Mouse (Mus musculus): Measurements from ENCODE around the gene Nadsyn1. TPM values are rescaled to one million over a fixed set of nuclear protein-coding genes. Genes with fewer than 3 reads are reported as not detected.

Gene Nadsyn1
- polyA plus RNA-seq, 1 experiment: 5.6 TPM

DNA sequence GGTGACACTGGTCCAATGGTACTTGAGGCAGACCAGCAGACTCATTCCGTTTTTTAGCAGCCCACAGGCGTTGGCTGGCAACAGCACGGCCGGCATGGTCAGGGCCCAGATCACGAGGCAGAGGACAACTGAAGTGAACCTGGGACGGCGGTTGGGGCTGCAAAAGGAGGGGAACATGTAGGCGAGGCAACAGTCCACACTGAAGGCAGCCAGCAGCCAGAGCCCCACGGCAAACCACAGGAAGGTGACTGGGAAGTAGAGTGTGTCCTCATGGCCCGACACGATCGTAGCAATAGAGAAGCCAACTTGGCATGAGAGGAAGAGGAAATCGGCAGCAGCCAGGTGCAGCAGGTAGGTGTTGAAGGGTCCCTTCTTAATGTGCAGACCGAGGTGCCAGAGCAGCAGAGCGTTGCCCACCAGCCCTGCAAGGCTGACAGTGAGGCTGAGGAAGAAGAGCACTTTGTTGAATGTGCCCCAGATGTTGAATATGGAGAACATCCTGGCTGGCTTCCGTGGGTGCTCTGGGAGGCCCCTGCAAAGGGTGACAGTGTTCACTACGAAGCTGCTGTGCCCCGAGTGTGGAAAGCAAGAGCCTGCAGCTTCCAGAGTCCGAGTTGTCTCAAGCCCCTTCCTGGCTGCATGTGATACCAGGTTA, 57.6 kb downstream of the Nadsyn1 start:
- no peak overlapping the region for H3K4me3 ChIP-seq (ENCODE audit: insufficient read depth, poor library complexity, severe bottlenecking)
- H3ac ChIP-seq (ENCODE audit: control insufficient read depth, insufficient read length, low read depth): no peak overlapping the region
- no peaks in the 10 kb centered on the region for H3K36me3 ChIP-seq (ENCODE audit: control insufficient read depth, insufficient read depth)
- no peaks in the 10 kb centered on the region for H3K27me3 ChIP-seq (ENCODE audit: control insufficient read depth, insufficient read depth, insufficient read length)
- TF ChIP-seq FOSL1 (IDR thresholded peaks at IDR 0.05; ENCODE audit: insufficient read depth, low read length, poor library complexity, severe bottlenecking) (no peak), USF1 (IDR thresholded peaks at IDR 0.05; ENCODE audit: low read depth) (no peak), MYOD1 (IDR thresholded peaks at IDR 0.05; ENCODE audit: control insufficient read depth, insufficient read length, low read depth) (no peak), MYOG (IDR thresholded peaks at IDR 0.05; ENCODE audit: control insufficient read depth, extremely low read depth, insufficient read length) (no peak), CTCF (IDR thresholded peaks at IDR 0.05; ENCODE audit: control insufficient read depth, insufficient read depth, insufficient read length) (no peak), MAX (IDR thresholded peaks at IDR 0.05) (no peak), CEBPB (IDR thresholded peaks at IDR 0.05; ENCODE audit: low read depth) (no peak)
- H3K79me2 ChIP-seq (ENCODE audit: control insufficient read depth, insufficient read depth): no peaks in the 10 kb centered on the region
- no peaks in the 10 kb centered on the region for H3K79me3 ChIP-seq (ENCODE audit: low read depth)

DNA sequence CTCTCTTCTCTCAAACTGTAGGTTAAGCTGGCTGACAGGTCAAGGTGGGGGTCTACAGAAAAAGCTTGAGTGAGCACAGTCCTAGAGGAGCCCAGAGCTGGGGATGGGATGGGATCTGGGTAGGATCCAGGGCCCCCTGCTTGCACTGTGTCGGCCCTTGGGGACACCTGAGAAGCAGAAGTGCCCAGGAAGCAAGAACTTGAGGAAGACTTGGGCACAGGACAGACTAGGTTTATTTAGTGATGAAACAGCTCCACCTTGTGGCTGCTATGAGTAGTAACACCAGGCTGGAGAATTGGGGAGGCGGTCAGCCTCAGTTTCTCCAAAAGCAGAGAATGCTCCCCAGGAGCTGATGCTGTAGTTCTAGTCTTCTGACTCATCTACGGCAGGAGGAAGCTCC, 58.9 kb downstream of the Nadsyn1 start:
- no peaks in the 10 kb centered on the region for H3K36me3 ChIP-seq (ENCODE audit: control insufficient read depth, insufficient read depth)
- H3ac ChIP-seq (ENCODE audit: control insufficient read depth, insufficient read length, low read depth): no peak overlapping the region
- peak; percentile 32 for TF ChIP-seq CTCF (IDR thresholded peaks at IDR 0.05; ENCODE audit: control insufficient read depth, insufficient read depth, insufficient read length)
- no peak for TF ChIP-seq CEBPB (IDR thresholded peaks at IDR 0.05; ENCODE audit: low read depth)
- no peaks in the 10 kb centered on the region for H3K79me3 ChIP-seq (ENCODE audit: low read depth)
- no peaks in the 10 kb centered on the region for H3K79me2 ChIP-seq (ENCODE audit: control insufficient read depth, insufficient read depth)
- H3K4me3 ChIP-seq (ENCODE audit: insufficient read depth, poor library complexity, severe bottlenecking): no peak overlapping the region
- H3K27me3 ChIP-seq (ENCODE audit: control insufficient read depth, insufficient read depth, insufficient read length): no peaks in the 10 kb centered on the region

DNA sequence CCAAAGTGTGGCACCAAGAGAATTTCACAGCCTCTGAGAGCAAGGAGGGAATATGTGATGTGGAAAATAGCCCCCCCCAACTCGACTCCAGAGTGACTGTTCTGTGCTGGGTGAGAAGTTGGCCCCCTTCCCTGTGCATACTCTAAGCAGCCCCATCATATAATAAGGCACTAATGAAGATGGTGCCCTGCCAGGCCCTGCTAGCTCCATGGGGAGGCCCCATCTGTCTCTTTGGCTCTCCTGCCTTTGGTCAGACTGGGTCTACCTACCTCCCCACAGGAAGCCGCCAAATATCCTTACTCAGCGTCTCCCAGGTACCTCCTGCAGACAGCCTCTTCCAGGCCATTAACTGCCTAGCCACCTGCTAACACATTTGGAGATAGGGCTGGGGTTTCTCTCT, 63.7 kb downstream of the Nadsyn1 start:
- Histone ChIP-seq H3ac (ENCODE audit: control insufficient read depth, insufficient read length, low read depth) (no peak overlapping the region), H3K4me3 (ENCODE audit: insufficient read depth, poor library complexity, severe bottlenecking) (no peak overlapping the region), H3K79me2 (ENCODE audit: control insufficient read depth, insufficient read depth) (no peaks in the 10 kb centered on the region), H3K36me3 (ENCODE audit: control insufficient read depth, insufficient read depth) (no peaks in the 10 kb centered on the region), H3K79me3 (ENCODE audit: low read depth) (no peaks in the 10 kb centered on the region), H3K27me3 (ENCODE audit: control insufficient read depth, insufficient read depth, insufficient read length) (no peaks in the 10 kb centered on the region)
- no peak for TF ChIP-seq MAX (IDR thresholded peaks at IDR 0.05)
- TF ChIP-seq USF1 (IDR thresholded peaks at IDR 0.05; ENCODE audit: low read depth): no peak

DNA sequence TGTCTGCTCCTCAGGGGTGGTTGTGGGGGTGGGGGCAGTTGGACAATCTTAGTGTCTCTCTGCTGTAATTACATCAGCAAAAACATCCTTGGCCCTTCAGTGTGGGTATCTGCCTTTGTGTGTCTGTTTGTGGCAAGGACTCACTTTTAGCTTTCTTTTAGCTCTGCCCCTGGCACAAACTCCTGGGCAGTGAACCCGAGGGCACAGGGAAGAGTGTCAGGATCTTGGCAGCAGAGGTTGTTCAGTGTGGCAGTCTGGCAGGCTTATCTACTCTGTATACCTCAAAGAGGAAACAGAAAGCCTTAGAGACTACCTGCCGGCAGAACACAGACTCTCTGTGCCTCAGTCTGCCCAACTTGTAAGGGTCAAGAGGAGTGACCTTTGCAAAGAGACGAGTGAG, 65.0 kb downstream of the Nadsyn1 start:
- Histone ChIP-seq H3K4me3 (ENCODE audit: insufficient read depth, poor library complexity, severe bottlenecking) (no peak overlapping the region), H3ac (ENCODE audit: control insufficient read depth, insufficient read length, low read depth) (no peak overlapping the region), H3K36me3 (ENCODE audit: control insufficient read depth, insufficient read depth) (no peaks in the 10 kb centered on the region), H3K79me2 (ENCODE audit: control insufficient read depth, insufficient read depth) (no peaks in the 10 kb centered on the region), H3K27me3 (ENCODE audit: control insufficient read depth, insufficient read depth, insufficient read length) (no peaks in the 10 kb centered on the region), H3K79me3 (ENCODE audit: low read depth) (no peaks in the 10 kb centered on the region)
- TF ChIP-seq MYOG (IDR thresholded peaks at IDR 0.05; ENCODE audit: control insufficient read depth, extremely low read depth, insufficient read length) (no peak), MYOD1 (IDR thresholded peaks at IDR 0.05; ENCODE audit: control insufficient read depth, insufficient read length, low read depth) (no peak), CEBPB (IDR thresholded peaks at IDR 0.05; ENCODE audit: low read depth) (no peak), CTCF (IDR thresholded peaks at IDR 0.05; ENCODE audit: control insufficient read depth, insufficient read depth, insufficient read length) (no peak), USF1 (IDR thresholded peaks at IDR 0.05; ENCODE audit: low read depth) (no peak), FOSL1 (IDR thresholded peaks at IDR 0.05; ENCODE audit: insufficient read depth, low read length, poor library complexity, severe bottlenecking) (no peak), MAX (IDR thresholded peaks at IDR 0.05) (no peak)

GRCm38 (mm10) chr7:143757027-143757390, 65.6 kb downstream of the Nadsyn1 start:
- H3K79me2 ChIP-seq (ENCODE audit: control insufficient read depth, insufficient read depth): no peaks in the 10 kb centered on the region
- no peaks in the 10 kb centered on the region for H3K36me3 ChIP-seq (ENCODE audit: control insufficient read depth, insufficient read depth)
- peaks cover under 1% of the 10 kb centered on the region for H3K27me3 ChIP-seq (ENCODE audit: control insufficient read depth, insufficient read depth, insufficient read length)
- peak overlapping the region; percentile 15 for H3K4me3 ChIP-seq (ENCODE audit: insufficient read depth, poor library complexity, severe bottlenecking)
- no peaks in the 10 kb centered on the region for H3K79me3 ChIP-seq (ENCODE audit: low read depth)
- TF ChIP-seq CEBPB (IDR thresholded peaks at IDR 0.05; ENCODE audit: low read depth): no peak
- no peak for TF ChIP-seq MYOG (IDR thresholded peaks at IDR 0.05; ENCODE audit: control insufficient read depth, extremely low read depth, insufficient read length)
- peak; percentile 98 for TF ChIP-seq MAX (IDR thresholded peaks at IDR 0.05)
- no peak for TF ChIP-seq FOSL1 (IDR thresholded peaks at IDR 0.05; ENCODE audit: insufficient read depth, low read length, poor library complexity, severe bottlenecking)
- TF ChIP-seq CTCF (IDR thresholded peaks at IDR 0.05; ENCODE audit: control insufficient read depth, insufficient read depth, insufficient read length): no peak
- TF ChIP-seq USF1 (IDR thresholded peaks at IDR 0.05; ENCODE audit: low read depth): peak; percentile 30
- TF ChIP-seq MYOD1 (IDR thresholded peaks at IDR 0.05; ENCODE audit: control insufficient read depth, insufficient read length, low read depth): no peak
- peak overlapping the region; percentile 63 for H3ac ChIP-seq (ENCODE audit: control insufficient read depth, insufficient read length, low read depth)

- H3K4me3 ChIP-seq (ENCODE audit: insufficient read depth, poor library complexity, severe bottlenecking): peak within 1 kb of the TSS; percentile 15
- no peaks in the 10 kb centered on the region for H3K36me3 ChIP-seq (ENCODE audit: control insufficient read depth, insufficient read depth)
- H3K79me2 ChIP-seq (ENCODE audit: control insufficient read depth, insufficient read depth): no peaks in the 10 kb centered on the region
- H3K27me3 ChIP-seq (ENCODE audit: control insufficient read depth, insufficient read depth, insufficient read length): peaks cover 3% of the 10 kb centered on the region
- no peaks in the 10 kb centered on the region for H3K79me3 ChIP-seq (ENCODE audit: low read depth)
- peak within 1 kb of the TSS; percentile 63 for H3ac ChIP-seq (ENCODE audit: control insufficient read depth, insufficient read length, low read depth)
- TF ChIP-seq MAX (IDR thresholded peaks at IDR 0.05) (no peak), CEBPB (IDR thresholded peaks at IDR 0.05; ENCODE audit: low read depth) (no peak), FOSL1 (IDR thresholded peaks at IDR 0.05; ENCODE audit: insufficient read depth, low read length, poor library complexity, severe bottlenecking) (no peak), MYOG (IDR thresholded peaks at IDR 0.05; ENCODE audit: control insufficient read depth, extremely low read depth, insufficient read length) (no peak), CTCF (IDR thresholded peaks at IDR 0.05; ENCODE audit: control insufficient read depth, insufficient read depth, insufficient read length) (no peak), MYOD1 (IDR thresholded peaks at IDR 0.05; ENCODE audit: control insufficient read depth, insufficient read length, low read depth) (no peak), USF1 (IDR thresholded peaks at IDR 0.05; ENCODE audit: low read depth) (no peak)
These were observed 66.3 kb downstream of the Nadsyn1 start, which contains the start of gene Osbpl5 for GRCm38 (mm10) chr7:143756125-143757026. Gene Osbpl5 (minus strand): TSS chr7:143756985.
